Mouse (Mus musculus) stomach, postnatal 0 days (tissue): ENCODE measurements around the gene Hdlbp. TPM values are rescaled to one million over a fixed set of nuclear protein-coding genes. Genes with fewer than 3 reads are reported as not detected.
A peak's percentile ranks its signal among the peaks of the same experiment; 100 is the strongest.

ENCODE experiments used
- ATAC-seq: fragments of 200-750 bp; cut with Nextera tagmentation; 2 replicates; pipeline ENCODE4 v1.8.0; 2017; ENCODE audit not compliant: low FRiP score, low TSS enrichment
- DNase-seq: peaks from one replicate; pipeline ENCODE4 v3.0.0-alpha.2; 2016; ENCODE audit warnings: low spot score
- H3K27ac ChIP-seq: fragments of 300-500 bp; sonication (generic); replicated peaks from 2 replicates; pipeline ENCODE4 v1.5.1; 2014; ENCODE audit warnings: mild to moderate bottlenecking, control low read depth
- H3K27me3 ChIP-seq: fragments of 300-500 bp; sonication (generic); 2 replicates; pipeline ENCODE4 v1.6.1; 2014; ENCODE audit warnings: low read length; ENCODE audit not compliant: control insufficient read depth, insufficient read depth
- H3K36me3 ChIP-seq: fragments of 300-500 bp; sonication (generic); 2 replicates; pipeline ENCODE4 v1.6.1; 2014; ENCODE audit warnings: low read length, mixed read lengths; ENCODE audit not compliant: control insufficient read depth, insufficient read depth
- H3K4me1 ChIP-seq: fragments of 300-500 bp; sonication (generic); replicated peaks from 2 replicates; pipeline ENCODE4 v1.6.1; 2014; ENCODE audit warnings: antibody characterized with exemption; ENCODE audit not compliant: control insufficient read depth, insufficient read depth
- H3K4me2 ChIP-seq: fragments of 300-500 bp; sonication (generic); replicated peaks from 2 replicates; pipeline ENCODE4 v1.6.1; 2014; ENCODE audit warnings: low read depth, mild to moderate bottlenecking, control low read depth, moderate library complexity
- H3K4me3 ChIP-seq: fragments of 300-500 bp; sonication (generic); 2 replicates; pipeline ENCODE4 v1.5.1; 2014; ENCODE audit warnings: low read depth, low read length, control low read depth
- H3K9ac ChIP-seq: fragments of 300-500 bp; sonication (generic); 2 replicates; pipeline ENCODE4 v1.6.1; 2014; ENCODE audit warnings: mild to moderate bottlenecking, low read length, control low read depth, mixed read lengths
- H3K9me3 ChIP-seq: fragments of 300-500 bp; sonication (generic); 2 replicates; pipeline ENCODE4 v1.6.1; 2016; ENCODE audit warnings: low read length; ENCODE audit not compliant: control insufficient read depth
- CTCF ChIP-seq: IDR thresholded peaks from 2 replicates; pipeline ENCODE4 v1.5.1; 2016; ENCODE audit warnings: antibody characterized with exemption, low read depth, mild to moderate bottlenecking, moderate library complexity
- EP300 ChIP-seq: optimal IDR thresholded peaks from 2 replicates; pipeline ENCODE3; 2016; ENCODE audit warnings: antibody characterized with exemption
- WGBS: fragments of 180-500 bp; shearing (Covaris S2); extraction: QIAGEN DNeasy Blood & Tissue Kit; methylation state at CpG from one replicate; pipeline ENCODE4 v1.1.7; 2014; 5-methylcytosine and 5-hydroxymethylcytosine counted together
- polyA plus RNA-seq: library from polyadenylated mRNA; unstranded; fragments of >200 nt; fragmentation: Nextera tagmentation; extraction: Ambion mirVana; gene quantifications from 2 replicates; pipeline ENCODE4 v1.2.1, GENCODE M21; 2015

Gene Hdlbp
- polyA plus RNA-seq = 106 and 155 TPM in 2 replicates

- ATAC-seq (peak; percentile 94), DNase-seq (peak; percentile 99)
- Histone ChIP-seq H3K9ac (peak within 1 kb of the TSS; percentile 89), H3K4me3 (peak within 1 kb of the TSS; percentile 80), H3K9me3 (no peaks in the 10 kb centered on the region), H3K36me3 (no peaks in the 10 kb centered on the region), H3K4me1 (no peaks in the 10 kb centered on the region; the same call in 1 of the 2 replicates), H3K4me2 (peak within 1 kb of the TSS; percentile 72), H3K27me3 (no peaks in the 10 kb centered on the region), H3K27ac (peak within 1 kb of the TSS; percentile 98)
- TF ChIP-seq CTCF (no peak), EP300 (no peak)
- under 1% methylated on average over 74 of the region's 74 CpGs for WGBS
Observed at GRCm38 (mm10) chr1:93478586-93479475, at the start of gene Hdlbp. Gene Hdlbp, minus strand, starts transcription at chr1:93478815.

- no peaks in the 10 kb centered on the region for H3K9me3 ChIP-seq
- DNase-seq = no peak
- no peaks in the 10 kb centered on the region for H3K36me3 ChIP-seq
- no peaks in the 10 kb centered on the region for H3K4me1 ChIP-seq
- no peaks in the 10 kb centered on the region for H3K27me3 ChIP-seq
- H3K9ac ChIP-seq = no peak overlapping the region
- ATAC-seq = no peak
- no peak overlapping the region for H3K27ac ChIP-seq
- no peak overlapping the region for H3K4me3 ChIP-seq
- TF ChIP-seq CTCF (no peak), EP300 (no peak)
- WGBS = 87% methylated on average over 1 of the region's 1 CpGs
- H3K4me2 ChIP-seq = no peak overlapping the region
Observed at GRCm38 (mm10) chr1:93522325-93522724, 43.7 kb upstream of the Hdlbp start.

- Histone ChIP-seq H3K36me3 (no peaks in the 10 kb centered on the region), H3K9me3 (no peaks in the 10 kb centered on the region), H3K4me2 (no peak overlapping the region), H3K27ac (no peak overlapping the region), H3K9ac (no peak overlapping the region), H3K4me1 (no peaks in the 10 kb centered on the region), H3K4me3 (no peak overlapping the region), H3K27me3 (no peaks in the 10 kb centered on the region)
- ATAC-seq (no peak), DNase-seq (no peak)
- WGBS = 67% methylated on average over 2 of the region's 2 CpGs
- TF ChIP-seq EP300 (no peak), CTCF (no peak)
Observed at GRCm38 (mm10) chr1:93521491-93521890, 42.9 kb upstream of the Hdlbp start.

GRCm38 (mm10) chr1:93513221-93513620 is 34.6 kb upstream of the Hdlbp start:
- Histone ChIP-seq H3K4me3 (no peak overlapping the region), H3K9ac (no peak overlapping the region), H3K27me3 (no peaks in the 10 kb centered on the region), H3K9me3 (no peaks in the 10 kb centered on the region), H3K36me3 (no peaks in the 10 kb centered on the region; the same call in none of the 2 replicates), H3K4me2 (no peak overlapping the region), H3K27ac (no peak overlapping the region), H3K4me1 (peaks cover 3% of the 10 kb centered on the region; the same call in 1 of the 2 replicates)
- TF ChIP-seq EP300 = no peak
- no peak for TF ChIP-seq CTCF
- DNase-seq (no peak), ATAC-seq (no peak)
- WGBS = 81% methylated on average over 14 of the region's 14 CpGs

- peak overlapping the region; percentile 80 for H3K9ac ChIP-seq
- DNase-seq = no peak
- H3K4me3 ChIP-seq = peak overlapping the region; percentile 70
- no peak for TF ChIP-seq EP300
- no peak for TF ChIP-seq CTCF
- H3K27me3 ChIP-seq = no peaks in the 10 kb centered on the region
- no peaks in the 10 kb centered on the region for H3K9me3 ChIP-seq
- H3K4me2 ChIP-seq = peak overlapping the region; percentile 81
- WGBS = 2% methylated on average over 14 of the region's 15 CpGs
- no peak; the same call in 1 of the 2 replicates for ATAC-seq
- no peaks in the 10 kb centered on the region; the same call in none of the 2 replicates for H3K36me3 ChIP-seq
- peaks cover 3% of the 10 kb centered on the region; the same call in 1 of the 2 replicates for H3K4me1 ChIP-seq
- H3K27ac ChIP-seq = peak overlapping the region; percentile 86
Observed at GRCm38 (mm10) chr1:93512351-93512690, 33.7 kb upstream of the Hdlbp start.
